Mouse (Mus musculus): ENCODE measurements around the gene Pou2f3. TPM values are rescaled to one million over a fixed set of nuclear protein-coding genes. Genes with fewer than 3 reads are reported as not detected.

The Pou2f3 gene
- polyA plus RNA-seq, 3 experiments from 2014 or later, result not detected

DNA sequence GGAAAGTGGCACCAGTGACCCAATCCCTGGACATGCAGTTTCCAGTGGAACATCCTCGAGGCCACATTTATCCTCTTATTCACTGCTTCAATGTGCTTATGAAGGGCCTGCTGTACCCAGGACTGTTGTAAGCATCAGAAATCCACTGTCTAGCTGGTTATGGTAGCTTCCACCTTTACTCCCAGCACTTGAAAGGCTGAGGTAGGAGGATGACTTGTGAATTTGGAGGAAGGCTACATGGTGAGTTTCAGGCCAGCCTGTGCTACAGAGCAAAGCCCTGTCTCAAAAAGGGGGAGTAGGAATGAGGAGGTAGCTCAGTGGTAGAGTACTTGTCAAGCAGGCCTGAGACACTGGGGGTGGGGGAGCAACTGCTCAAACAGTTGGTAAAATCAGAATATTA is 102.1 kb downstream of the Pou2f3 start:
- no peak for ATAC-seq

DNA sequence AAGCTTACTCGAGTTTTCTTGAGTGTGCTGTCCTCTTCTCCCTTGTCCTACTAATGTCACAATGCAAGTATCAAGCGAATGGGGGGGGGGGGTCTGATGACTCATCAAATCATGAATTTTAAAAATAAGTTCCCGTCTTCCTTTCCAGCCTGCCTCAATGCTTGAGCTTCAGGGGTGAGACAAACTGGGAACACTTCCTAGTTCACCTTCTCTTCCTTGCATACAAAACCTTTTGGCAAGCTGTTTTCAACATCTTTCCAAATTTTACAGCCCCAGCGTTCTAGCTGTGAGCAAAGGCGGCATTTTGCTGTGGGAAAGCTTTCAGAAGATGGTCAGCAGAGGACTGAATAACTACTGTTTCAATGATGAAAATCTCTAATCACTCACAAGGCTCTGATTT is 102.6 kb downstream of the Pou2f3 start:
- no peak for ATAC-seq

DNA sequence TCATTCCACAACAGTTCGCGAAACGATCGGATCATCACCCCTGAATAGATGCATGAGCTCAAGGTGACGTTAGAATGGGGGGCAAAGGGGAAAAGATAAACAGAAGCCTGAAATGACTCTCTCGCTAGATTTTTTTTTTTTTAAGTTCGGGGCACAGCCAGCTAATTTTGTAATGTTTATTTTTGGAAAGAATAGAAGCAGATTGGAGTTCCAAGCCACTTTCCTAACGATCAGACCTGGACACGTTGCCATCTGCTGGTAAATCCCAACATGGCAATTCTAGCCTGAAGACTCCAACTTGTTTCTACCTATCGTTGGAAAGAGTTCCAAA is 103.0 kb downstream of the Pou2f3 start, which contains the start of gene Arhgef12:
Gene Arhgef12, minus strand, starts transcription at position 53 of the 331 bp plus-strand sequence.
- ATAC-seq, result no peak

DNA sequence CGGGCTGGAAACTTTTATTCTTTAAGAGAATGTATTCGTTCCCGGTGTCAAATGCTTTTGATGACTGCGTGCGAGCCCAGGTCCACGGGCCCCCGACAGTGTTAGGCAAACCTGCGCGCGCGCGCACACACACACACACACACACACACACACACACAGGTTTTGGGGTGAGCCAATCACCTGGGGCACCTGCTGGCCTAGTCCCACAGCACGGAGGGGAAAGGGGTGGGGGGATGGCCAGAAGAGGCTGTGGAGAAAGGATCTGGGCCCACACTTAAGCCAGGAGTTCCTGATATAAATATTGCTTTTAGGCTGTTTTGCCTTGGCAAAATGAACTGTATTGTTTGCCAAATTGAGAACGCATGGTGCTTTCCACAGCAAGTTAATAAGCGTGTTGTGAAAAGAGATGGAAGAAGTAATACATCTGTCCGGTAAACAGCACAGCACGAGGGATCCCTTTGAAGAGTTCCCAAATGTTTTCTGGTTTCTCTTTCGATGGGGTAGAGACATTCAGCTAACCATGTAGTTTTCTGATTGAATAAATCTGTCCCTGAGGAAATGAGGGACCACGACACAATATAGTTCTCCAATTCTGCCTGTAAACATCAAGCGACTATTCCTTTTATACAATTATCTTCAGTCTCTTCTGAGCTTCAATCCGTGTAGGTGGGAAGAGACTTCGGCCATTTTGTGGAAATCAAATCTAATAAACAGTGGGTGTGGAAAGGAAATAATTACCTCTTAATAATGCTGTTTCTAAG is 103.6 kb downstream of the Pou2f3 start:
- peak; percentile 21 for ATAC-seq

DNA sequence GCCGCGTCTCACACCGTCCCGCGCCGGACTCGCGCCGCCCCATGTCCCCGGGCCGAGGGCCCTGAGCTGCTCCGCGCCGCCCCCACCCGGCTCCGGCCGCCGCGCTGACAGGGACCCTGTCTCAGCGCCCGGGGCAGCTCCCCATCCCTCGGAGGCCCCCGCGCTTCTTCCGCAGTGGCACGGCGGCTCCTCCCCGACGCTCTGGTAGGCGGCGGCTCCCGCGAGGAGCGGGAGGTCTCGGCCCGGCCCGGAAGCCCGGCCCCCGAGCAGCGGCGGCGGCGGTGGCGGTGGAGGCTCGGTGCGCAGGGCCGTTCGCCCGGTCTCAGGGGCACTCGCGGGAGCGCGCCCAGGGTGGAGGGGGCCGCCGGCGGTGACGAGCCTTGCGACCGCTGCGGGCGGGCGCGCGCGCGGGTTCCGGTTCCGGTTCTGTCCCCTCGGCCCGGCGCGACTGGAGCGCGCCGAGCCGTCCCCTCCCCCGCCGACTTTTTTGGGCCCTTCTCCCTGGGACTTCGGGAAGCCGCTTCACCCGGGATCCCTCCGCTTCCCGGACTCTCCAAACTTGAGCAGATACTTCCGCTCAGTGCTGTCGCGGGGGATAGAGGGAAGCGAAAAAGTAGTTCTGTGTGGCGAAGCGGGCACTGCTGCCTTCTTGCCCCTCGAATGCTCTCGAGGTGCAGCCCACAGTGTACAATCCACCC is 104.4 kb downstream of the Pou2f3 start:
- ATAC-seq, result peak; percentile 85

DNA sequence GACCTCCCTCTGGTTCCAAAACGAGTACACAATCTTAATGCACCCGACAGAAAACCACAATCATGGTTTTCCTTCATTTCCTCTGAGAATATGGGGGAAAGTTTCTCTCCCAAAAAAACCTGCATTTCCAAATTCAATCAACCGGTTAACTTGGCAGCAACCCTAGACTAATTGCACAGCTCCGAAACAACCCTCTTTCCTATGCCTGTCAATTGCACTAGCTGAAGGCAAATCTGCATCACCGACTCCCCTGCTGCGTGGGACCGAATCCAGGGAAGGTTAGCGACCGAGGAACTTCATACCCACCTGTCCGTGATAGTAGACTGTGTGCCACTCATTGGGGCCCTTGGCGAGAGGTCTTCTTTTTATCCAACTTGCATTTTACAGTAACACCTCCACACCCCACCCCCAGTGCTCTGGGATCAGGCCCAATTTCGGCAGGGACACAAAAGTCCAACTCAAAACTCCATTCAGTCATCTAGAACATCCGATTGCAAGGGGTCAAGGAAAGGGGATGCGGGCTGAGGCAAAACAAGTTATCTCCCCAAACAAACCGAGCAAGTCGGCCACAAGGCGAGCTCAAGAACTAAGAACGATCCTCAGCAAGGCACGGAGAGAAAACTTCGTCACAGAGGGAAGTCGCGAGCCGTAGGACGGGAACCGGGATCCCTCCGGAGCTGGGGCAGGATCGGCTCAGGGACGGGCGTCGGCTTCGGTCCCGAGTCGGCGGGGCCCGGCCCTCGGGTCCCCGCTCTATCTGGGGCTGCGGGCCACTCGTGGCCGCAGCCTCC is 105.1 kb downstream of the Pou2f3 start:
- peak; percentile 16 for ATAC-seq

DNA sequence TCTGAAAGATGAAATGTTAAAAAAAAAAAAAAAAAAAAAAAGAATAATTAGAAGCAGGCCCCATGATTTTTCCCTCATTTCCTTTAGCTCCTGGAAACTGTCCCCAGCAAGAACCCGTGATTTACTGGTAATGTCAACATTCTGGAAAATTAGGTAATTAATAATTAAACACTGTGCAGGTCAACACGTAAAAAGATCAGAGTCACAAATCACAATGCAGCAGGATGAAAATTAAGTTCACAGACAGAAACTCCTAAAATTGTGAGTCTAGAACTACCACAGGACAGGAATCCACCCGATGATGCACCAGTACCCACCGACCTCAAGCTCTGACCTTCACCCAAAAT is 105.7 kb downstream of the Pou2f3 start:
- no peak for ATAC-seq

DNA sequence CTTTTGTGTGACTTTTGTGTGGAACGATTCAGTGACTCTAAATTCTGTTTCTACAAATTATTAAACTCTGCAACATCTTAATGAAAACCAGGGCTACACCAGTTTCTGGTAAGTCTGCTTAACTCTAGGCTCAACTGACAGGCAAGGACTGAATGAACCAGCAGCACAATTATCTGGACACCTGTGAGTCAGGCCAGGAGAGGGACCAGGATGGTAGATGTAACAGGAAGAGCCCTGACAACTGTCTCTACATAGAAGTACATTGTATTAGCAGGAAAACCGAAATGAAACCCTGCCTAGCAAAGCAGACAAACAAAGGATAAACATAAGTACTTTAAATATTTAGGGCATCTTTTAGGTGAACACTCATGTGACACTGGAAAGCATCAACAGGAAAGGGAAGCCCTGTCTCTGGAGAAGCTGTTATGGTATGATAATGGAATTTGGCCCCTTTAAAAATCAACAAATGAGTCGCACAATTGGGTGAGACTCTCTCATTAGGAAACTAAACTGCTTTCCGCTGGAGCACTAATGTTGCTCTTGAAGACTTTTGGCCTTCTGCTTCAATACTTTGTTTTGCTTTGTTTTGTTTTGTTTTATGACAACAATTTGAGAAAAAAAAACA is 106.4 kb downstream of the Pou2f3 start:
- no peak for ATAC-seq

DNA sequence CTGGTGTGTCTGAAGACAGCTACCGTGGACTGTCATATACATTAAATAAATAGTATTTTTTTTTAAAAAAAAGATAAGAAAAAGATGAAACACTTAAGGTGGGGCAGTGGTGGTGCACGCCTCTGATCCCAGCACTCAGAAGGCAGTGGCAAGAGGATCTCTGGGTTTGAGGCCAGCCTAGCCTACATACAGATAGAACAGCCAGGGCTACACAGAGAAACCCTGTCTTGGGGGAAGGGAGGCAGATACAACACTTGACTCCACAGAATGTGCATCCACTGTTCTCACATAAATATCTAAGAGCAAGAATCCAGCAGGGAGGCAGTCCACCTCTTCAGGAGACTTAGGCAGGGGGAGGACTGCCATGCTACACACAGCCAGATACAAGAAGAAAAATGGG is 107.2 kb downstream of the Pou2f3 start:
- no peak for ATAC-seq

DNA sequence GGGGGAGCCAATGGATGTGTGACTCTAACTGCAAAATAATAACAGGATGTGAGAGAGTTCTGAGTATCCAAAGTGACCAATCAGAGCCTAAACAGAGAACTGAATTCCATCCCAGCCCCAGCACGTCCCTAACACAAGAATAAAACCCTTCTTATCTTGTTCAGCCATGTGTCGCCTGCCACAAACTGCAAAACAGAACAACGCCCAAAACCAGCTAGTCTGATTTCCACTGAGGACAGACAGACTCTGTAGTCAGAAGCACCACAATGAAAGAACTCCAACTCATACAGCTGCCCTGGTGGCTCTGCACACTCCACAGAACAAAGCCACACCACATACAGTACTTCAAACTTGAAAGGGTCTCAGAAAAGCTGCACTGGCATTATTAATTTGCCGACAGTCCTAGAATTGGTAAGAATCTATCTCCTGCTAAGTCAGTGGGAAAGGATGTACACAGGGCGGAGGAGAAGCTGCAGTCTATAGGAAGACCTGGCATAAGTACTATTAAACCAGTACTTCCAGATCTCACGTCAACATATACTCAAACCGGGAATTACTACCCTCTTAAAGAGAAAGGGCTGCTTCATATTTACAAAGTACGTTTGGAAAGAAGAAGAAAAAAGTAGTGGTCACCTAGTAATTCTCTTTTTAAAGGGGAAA is 108.1 kb downstream of the Pou2f3 start:
- no peak for ATAC-seq

DNA sequence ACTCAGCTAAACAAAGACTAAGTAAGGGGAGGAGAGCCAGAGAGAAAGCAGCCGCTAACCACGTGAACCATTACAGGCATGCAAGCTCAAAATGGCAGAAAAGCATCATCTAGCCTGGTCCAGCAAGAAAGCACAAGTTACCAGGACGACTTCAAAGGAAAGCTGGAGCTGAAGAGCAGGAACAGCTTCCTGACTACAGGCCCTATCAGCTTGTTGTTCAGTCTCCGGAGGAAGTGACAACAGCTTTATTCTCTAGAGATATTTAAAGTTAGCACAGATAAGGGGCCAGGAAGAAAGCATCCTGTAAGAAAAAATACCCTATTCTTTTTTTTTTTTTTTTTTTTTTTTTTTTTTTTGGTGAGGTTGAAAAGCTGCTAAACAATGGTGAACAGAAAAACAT is 111.2 kb downstream of the Pou2f3 start:
- no peak for ATAC-seq

DNA sequence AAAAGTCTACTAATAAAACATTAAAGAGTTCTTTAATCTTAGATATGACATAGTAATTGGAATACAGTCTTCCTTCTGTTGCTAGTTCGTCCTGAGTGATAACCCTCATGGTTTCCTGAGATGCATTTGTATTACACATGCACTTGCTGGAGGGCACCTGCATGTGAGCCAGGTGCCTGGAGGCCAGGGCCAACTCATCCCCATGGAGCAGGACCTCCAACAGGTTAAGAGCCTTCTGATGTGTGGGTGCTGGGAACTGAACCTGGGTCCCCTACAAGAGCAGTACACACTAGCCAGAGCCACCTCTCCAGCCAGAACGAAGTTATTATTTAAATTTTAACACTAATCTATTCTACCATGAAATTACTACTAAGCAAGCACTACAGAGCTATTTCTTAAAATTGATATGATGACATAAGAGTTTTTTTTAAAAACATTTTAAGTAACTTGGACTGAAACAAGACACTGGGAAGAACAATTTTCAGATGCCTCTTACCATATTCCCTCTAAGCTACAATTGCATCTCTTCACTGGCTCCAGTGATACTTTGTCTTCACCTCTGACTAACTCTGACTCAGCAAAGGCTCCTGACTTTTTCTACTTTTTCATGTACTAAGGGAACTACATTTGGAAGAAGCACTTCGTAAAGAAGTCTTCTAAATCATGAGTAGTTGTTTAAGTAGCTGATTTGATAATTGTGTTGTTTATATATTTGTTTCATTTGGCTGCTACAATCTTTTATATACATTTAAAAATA is 112.2 kb downstream of the Pou2f3 start:
- no peak for ATAC-seq

DNA sequence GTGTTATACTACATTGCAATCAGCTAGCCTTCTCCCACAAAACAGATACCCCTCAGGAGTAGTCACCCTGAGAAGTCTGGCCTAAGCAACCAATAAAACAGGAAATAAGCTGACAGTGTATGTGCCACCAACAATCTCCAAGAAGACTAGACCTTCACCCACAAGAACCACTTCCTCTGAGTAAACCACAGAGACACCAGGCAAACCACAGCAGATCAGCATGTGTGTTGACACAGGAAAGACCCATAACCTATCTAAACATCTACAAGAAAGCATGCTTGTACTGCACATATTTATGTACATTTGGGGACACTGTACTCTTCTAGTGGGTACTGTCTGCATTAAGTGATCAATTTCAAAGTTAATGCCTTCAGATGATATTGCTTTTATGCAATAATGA is 113.8 kb downstream of the Pou2f3 start:
- peak; percentile 88 for ATAC-seq

DNA sequence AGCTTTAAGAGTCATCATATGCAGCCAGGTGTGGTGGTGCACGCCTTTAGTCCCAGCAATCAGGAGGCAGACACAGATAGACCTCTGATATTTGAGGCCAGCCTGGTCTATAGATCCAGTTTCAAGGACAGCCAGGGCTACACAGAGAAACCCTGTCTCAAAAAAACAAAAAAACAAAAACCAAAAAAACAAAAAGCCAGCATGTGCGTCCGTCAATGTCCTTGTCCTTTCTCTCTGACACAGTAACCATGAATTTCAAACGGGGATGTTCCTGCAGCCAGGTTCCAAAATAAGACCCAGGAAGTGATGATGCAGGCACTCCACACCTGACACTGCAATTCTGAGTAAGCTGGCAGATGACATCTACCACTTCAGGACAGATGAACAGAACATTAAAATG is 115.3 kb downstream of the Pou2f3 start:
- no peak for ATAC-seq

DNA sequence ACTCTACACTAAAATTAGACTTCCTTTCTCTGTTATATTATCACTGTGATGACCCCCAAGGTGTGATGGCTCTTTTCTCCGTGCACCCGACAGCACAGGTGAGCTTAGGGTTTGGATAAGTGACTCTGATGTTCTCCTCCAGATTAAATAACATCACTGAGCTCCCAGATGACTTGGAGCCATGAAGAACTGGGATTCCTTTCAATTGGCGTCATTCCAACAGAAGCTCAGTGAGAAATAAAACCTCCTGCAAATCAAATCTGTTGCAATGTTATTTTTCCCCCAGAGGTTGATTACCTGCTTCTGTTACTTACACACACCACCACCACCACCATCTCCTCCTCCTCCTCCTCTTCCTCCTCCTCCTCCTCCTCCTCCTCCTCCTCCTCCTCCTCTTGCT is 116.4 kb downstream of the Pou2f3 start:
- no peak for ATAC-seq

DNA sequence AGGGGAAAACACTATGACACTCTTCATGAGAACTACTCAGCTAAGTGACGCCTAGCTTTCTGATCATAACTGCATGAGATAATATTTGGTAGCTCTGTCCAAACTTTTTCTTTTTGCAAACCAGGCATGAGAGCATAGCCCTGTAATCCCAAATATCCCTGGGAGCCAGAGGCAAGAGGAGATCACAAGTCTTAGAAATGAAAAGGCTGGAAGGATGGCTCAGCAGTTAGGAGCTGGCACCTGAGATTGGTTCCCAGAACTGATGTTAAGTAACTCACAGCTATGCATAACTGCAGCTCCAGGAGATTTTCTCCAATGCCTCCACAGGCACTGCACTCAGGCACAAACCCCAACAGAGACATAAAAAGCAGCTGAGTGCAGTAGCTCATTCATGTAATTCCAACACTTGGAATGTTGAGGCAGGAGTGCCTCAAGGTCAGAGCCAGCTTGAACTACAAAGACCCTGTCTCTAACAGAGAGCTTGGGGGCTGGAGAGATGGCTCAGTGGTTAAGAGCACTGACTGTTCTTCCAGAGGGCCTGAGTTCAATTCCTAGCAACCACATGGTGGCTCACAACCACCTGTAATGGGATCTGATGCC is 124.4 kb downstream of the Pou2f3 start:
- no peak for ATAC-seq

DNA sequence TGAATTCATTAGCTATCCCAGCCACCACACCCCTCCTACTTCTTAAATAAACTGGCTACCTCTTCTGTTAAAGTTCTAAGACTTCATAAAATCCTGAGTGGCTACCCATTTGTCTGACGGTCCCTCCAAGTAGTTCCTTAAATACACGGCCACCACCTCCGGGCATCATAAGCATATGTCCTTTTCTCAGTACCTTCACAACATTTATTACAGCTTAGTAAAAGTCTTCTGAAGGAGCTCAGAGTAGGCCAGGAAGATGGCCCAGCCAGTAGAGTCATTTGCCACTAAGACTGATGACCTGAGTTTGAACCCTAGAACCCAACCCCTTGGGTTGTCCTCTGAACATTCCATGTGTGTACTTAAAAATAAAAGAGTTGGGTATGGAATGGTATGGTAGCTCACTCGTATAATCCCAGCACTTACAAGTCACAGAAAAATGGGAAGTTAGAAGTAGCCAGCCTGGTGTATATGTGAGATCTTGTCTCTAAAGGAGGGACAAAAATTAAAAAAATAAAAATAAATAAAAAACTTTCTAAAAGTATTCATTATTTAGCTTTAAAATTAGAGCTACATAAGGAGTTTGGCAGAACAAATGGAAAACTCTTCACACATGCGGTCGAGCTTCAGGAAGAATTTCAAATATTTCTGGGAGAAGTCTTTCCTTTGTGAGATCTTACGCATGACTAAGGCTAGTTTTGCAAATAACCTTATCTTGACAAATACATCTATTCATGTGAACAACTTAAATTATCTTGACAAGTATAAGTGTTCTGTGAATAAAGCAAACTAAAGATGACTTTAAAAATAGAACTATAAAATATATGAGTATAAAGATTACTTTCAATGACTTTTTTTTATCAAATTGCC is 125.4 kb downstream of the Pou2f3 start:
- no peak for ATAC-seq

DNA sequence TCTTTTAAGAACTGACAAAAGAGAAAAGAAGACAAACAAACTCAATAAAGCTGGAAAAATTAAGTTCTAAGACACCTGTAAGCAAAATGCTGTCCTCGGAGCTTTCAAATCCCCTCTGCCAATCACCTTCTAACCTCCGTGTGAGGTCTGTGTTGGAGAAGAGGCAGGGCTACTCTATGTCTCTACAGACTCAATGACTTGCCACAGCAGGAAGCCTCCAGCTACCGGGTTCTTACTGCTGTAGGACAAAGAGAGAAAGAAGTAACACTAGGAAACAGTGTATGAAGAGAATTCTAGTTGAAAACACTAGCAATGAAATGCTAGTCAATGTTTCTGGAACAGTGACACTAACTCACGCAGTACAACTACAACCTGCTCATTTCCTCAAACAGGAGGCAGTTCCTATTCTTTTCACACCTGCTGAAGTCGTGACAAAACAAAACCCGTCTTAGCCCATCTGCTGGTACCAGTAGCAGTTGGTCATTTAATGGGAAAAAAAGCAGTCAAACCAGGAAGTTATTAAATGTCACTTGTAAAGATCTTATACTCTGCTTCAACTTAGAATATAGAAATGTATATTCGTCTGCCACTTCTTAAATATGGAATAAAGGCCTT is 126.6 kb downstream of the Pou2f3 start:
- ATAC-seq, result no peak

DNA sequence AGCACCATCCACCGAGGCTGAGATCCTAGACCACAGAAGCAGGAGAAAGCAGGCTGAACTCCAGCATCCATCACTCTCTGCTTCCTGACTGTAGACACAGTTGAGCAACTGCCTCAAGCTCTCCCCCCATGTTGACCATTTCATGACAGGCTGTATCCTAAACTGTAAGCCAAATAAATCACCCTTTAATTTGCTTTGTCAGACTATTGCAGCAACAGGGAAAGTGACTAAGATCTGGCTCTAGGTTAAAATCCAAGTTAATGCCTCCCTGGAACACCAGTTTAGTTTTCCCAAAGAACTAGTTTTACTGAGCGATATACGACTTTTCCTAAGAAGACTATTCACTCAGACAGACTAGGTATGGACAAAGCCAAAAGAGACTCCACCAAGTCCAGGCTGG is 131.5 kb downstream of the Pou2f3 start:
- no peak for ATAC-seq

DNA sequence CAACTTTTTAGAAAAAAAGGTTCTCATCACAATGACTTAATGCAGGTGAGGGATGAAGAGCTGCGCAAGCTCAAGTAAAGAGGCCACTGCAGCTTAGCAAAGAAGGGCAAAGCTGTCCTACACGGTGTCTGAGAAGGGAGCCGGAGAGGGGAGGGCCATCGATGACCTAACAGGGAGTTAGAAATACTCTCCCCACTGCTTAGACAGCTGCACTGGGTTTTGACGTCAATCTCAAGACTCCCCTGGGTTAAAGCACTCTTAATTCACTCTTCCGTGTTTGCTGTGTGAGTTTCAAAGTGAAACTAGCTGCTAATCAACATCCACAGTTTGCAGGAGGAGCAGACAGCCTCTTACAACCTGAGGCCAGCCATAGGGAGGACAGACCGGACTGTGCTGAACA is 134.0 kb downstream of the Pou2f3 start:
- ATAC-seq, result no peak
